Mouse (Mus musculus) neural tube, embryonic 15.5 days (tissue): Measurements from ENCODE around the gene Sos2. TPM values are rescaled to one million over a fixed set of nuclear protein-coding genes. Genes with fewer than 3 reads are reported as not detected.
A peak's percentile ranks its signal among the peaks of the same experiment; 100 is the strongest.

Source experiments
- ATAC-seq: fragments of 200-750 bp; cut with Nextera tagmentation; 2 replicates; pipeline ENCODE4 v1.8.0; 2017; ENCODE audit warnings: mild to moderate bottlenecking, moderate TSS enrichment, moderate library complexity; ENCODE audit not compliant: low FRiP score
- H3K27ac ChIP-seq: fragments of 300-500 bp; sonication (generic); replicated peaks from 2 replicates; pipeline ENCODE4 v1.5.1; 2015; ENCODE audit warnings: mild to moderate bottlenecking, inconsistent platforms
- H3K27me3 ChIP-seq: fragments of 300-500 bp; sonication (generic); replicated peaks from 2 replicates; pipeline ENCODE4 v1.6.1; 2015; ENCODE audit warnings: inconsistent platforms
- H3K36me3 ChIP-seq: fragments of 300-500 bp; sonication (generic); 2 replicates; pipeline ENCODE4 v1.6.1; 2015; ENCODE audit warnings: inconsistent platforms
- H3K4me1 ChIP-seq: fragments of 300-500 bp; sonication (generic); 2 replicates; pipeline ENCODE4 v1.6.1; 2015; ENCODE audit warnings: inconsistent platforms
- H3K4me2 ChIP-seq: fragments of 300-500 bp; sonication (generic); 2 replicates; pipeline ENCODE4 v1.6.1; 2015; ENCODE audit warnings: inconsistent platforms, mild to moderate bottlenecking, moderate library complexity
- H3K4me3 ChIP-seq: fragments of 300-500 bp; sonication (generic); replicated peaks from 2 replicates; pipeline ENCODE4 v1.5.1; 2015; ENCODE audit warnings: mild to moderate bottlenecking, inconsistent platforms
- H3K9ac ChIP-seq: fragments of 300-500 bp; sonication (generic); replicated peaks from 2 replicates; pipeline ENCODE4 v1.6.1; 2015; ENCODE audit warnings: mild to moderate bottlenecking, inconsistent platforms
- H3K9me3 ChIP-seq: fragments of 300-500 bp; sonication (generic); replicated peaks from 2 replicates; pipeline ENCODE4 v1.6.1; 2016; ENCODE audit warnings: inconsistent platforms
- WGBS: fragments of 180-500 bp; shearing (Covaris S2); methylation state at CpG from one replicate; pipeline ENCODE4 v1.1.7; 2015; ENCODE audit warnings: mixed read lengths; 5-methylcytosine and 5-hydroxymethylcytosine counted together
- polyA plus RNA-seq: library from polyadenylated mRNA; unstranded; fragments of >200 nt; fragmentation: Nextera tagmentation; extraction: Ambion mirVana; gene quantifications from 2 replicates; pipeline ENCODE4 v1.2.1, GENCODE M21; 2015

Gene Sos2
- polyA plus RNA-seq, 1 experiment from 2014 or later, result 12.4 TPM

- 86% methylated on average over 17 of the region's 17 CpGs for WGBS
- ATAC-seq, result no peak
- Histone ChIP-seq H3K4me1 (no peaks in the 10 kb centered on the region), H3K27me3 (no peaks in the 10 kb centered on the region), H3K9me3 (no peaks in the 10 kb centered on the region), H3K4me2 (no peak overlapping the region), H3K27ac (no peak overlapping the region), H3K9ac (no peak overlapping the region), H3K36me3 (peaks cover 4% of the 10 kb centered on the region; the same call in 1 of the 2 replicates), H3K4me3 (no peak overlapping the region)
Observed at GRCm38 (mm10) chr12:69693471-69693870, 11.8 kb upstream of the Sos2 start.

GRCm38 (mm10) chr12:69690714-69691113 is 9.1 kb upstream of the Sos2 start:
- no peak overlapping the region for H3K9ac ChIP-seq
- WGBS, result 94% methylated on average over 4 of the region's 4 CpGs
- no peaks in the 10 kb centered on the region for H3K36me3 ChIP-seq
- H3K4me3 ChIP-seq, result no peak overlapping the region
- ATAC-seq, result no peak
- H3K9me3 ChIP-seq, result no peaks in the 10 kb centered on the region
- H3K4me1 ChIP-seq, result no peaks in the 10 kb centered on the region
- no peaks in the 10 kb centered on the region for H3K27me3 ChIP-seq
- H3K27ac ChIP-seq, result no peak overlapping the region
- H3K4me2 ChIP-seq, result no peak overlapping the region

- ATAC-seq, result no peak
- H3K4me1 ChIP-seq, result no peaks in the 10 kb centered on the region
- no peak overlapping the region for H3K4me2 ChIP-seq
- H3K9me3 ChIP-seq, result no peaks in the 10 kb centered on the region
- no peaks in the 10 kb centered on the region for H3K27me3 ChIP-seq
- no peak overlapping the region for H3K27ac ChIP-seq
- no peak overlapping the region for H3K9ac ChIP-seq
- no peaks in the 10 kb centered on the region for H3K36me3 ChIP-seq
- no peak overlapping the region for H3K4me3 ChIP-seq
Observed at GRCm38 (mm10) chr12:69689094-69689493, 7.4 kb upstream of the Sos2 start.

GRCm38 (mm10) chr12:69688368-69688767 is 6.7 kb upstream of the Sos2 start:
- Histone ChIP-seq H3K4me3 (no peak overlapping the region), H3K4me2 (no peak overlapping the region), H3K36me3 (no peaks in the 10 kb centered on the region), H3K9me3 (no peaks in the 10 kb centered on the region), H3K27me3 (no peaks in the 10 kb centered on the region), H3K27ac (no peak overlapping the region), H3K4me1 (peaks cover 2% of the 10 kb centered on the region; the same call in 1 of the 2 replicates), H3K9ac (no peak overlapping the region)
- 58% methylated on average over 2 of the region's 2 CpGs for WGBS
- no peak for ATAC-seq

GRCm38 (mm10) chr12:69683537-69683936 is 1.9 kb upstream of the Sos2 start:
- Histone ChIP-seq H3K9me3 (no peaks in the 10 kb centered on the region), H3K36me3 (no peaks in the 10 kb centered on the region), H3K4me2 (no peak overlapping the region; the same call in 1 of the 2 replicates), H3K4me3 (no peak overlapping the region), H3K4me1 (peaks cover 21% of the 10 kb centered on the region), H3K9ac (no peak overlapping the region), H3K27me3 (no peaks in the 10 kb centered on the region), H3K27ac (no peak overlapping the region)
- no peak for ATAC-seq
- WGBS, result 41% methylated on average over 10 of the region's 10 CpGs

- H3K9ac ChIP-seq, result no peak overlapping the region
- 50% methylated on average over 14 of the region's 14 CpGs for WGBS
- peak overlapping the region; percentile 98; the same call in 1 of the 2 replicates for H3K4me3 ChIP-seq
Observed at GRCm38 (mm10) chr12:69682788-69683419, 1.3 kb upstream of the Sos2 start.

GRCm38 (mm10) chr12:69682065-69682787 is 574 bp upstream of the Sos2 start:
- WGBS, result under 1% methylated on average over 26 of the region's 54 CpGs
- Histone ChIP-seq H3K27ac (peak overlapping the region; percentile 97), H3K9ac (peak overlapping the region; percentile 95), H3K27me3 (no peaks in the 10 kb centered on the region), H3K36me3 (no peaks in the 10 kb centered on the region), H3K4me1 (peaks cover 21% of the 10 kb centered on the region), H3K4me3 (peak overlapping the region; percentile 98), H3K9me3 (no peaks in the 10 kb centered on the region), H3K4me2 (peak overlapping the region; percentile 77)
- peak; percentile 89 for ATAC-seq

More at GRCm38 (mm10) chr12:69682788-69683419, 1.3 kb upstream of the Sos2 start:
- Histone ChIP-seq H3K27me3 (no peaks in the 10 kb centered on the region), H3K36me3 (no peaks in the 10 kb centered on the region), H3K4me2 (peak overlapping the region; percentile 77), H3K4me1 (peaks cover 21% of the 10 kb centered on the region), H3K27ac (no peak overlapping the region), H3K9me3 (no peaks in the 10 kb centered on the region)
- ATAC-seq, result no peak

- H3K4me2 ChIP-seq, result peak overlapping the region; percentile 77
- no peaks in the 10 kb centered on the region for H3K9me3 ChIP-seq
- no peaks in the 10 kb centered on the region for H3K27me3 ChIP-seq
- H3K36me3 ChIP-seq, result no peaks in the 10 kb centered on the region
- ATAC-seq, result peak; percentile 68
- peaks cover 21% of the 10 kb centered on the region for H3K4me1 ChIP-seq
- H3K9ac ChIP-seq, result peak overlapping the region; percentile 95
- peak overlapping the region; percentile 98 for H3K4me3 ChIP-seq
- under 1% methylated on average over 56 of the region's 56 CpGs for WGBS
- H3K27ac ChIP-seq, result peak overlapping the region; percentile 97
Observed at GRCm38 (mm10) chr12:69680635-69681565, 752 bp downstream of the Sos2 start.

- Histone ChIP-seq H3K9ac (no peak overlapping the region), H3K27ac (no peak overlapping the region), H3K4me3 (no peak overlapping the region), H3K27me3 (no peaks in the 10 kb centered on the region), H3K36me3 (no peaks in the 10 kb centered on the region), H3K4me1 (peaks cover 29% of the 10 kb centered on the region), H3K9me3 (no peaks in the 10 kb centered on the region), H3K4me2 (no peak overlapping the region)
- 98% methylated on average over 4 of the region's 4 CpGs for WGBS
- ATAC-seq, result no peak
Observed at GRCm38 (mm10) chr12:69676157-69676556, 5.5 kb downstream of the Sos2 start.

GRCm38 (mm10) chr12:69674576-69675537 is 6.8 kb downstream of the Sos2 start:
- no peaks in the 10 kb centered on the region for H3K27me3 ChIP-seq
- H3K9ac ChIP-seq, result no peak overlapping the region
- WGBS, result 83% methylated on average over 10 of the region's 10 CpGs
- H3K9me3 ChIP-seq, result no peaks in the 10 kb centered on the region
- no peak overlapping the region for H3K4me2 ChIP-seq
- ATAC-seq, result no peak; the same call in 1 of the 2 replicates
- no peaks in the 10 kb centered on the region for H3K36me3 ChIP-seq
- H3K4me3 ChIP-seq, result no peak overlapping the region
- H3K27ac ChIP-seq, result no peak overlapping the region
- H3K4me1 ChIP-seq, result peaks cover 22% of the 10 kb centered on the region
